Mouse (Mus musculus): ENCODE data around the gene Gm17190. TPM values are rescaled to one million over a fixed set of nuclear protein-coding genes. Genes with fewer than 3 reads are reported as not detected.

Gene Gm17190
- total RNA-seq, 2 experiments from 2014 or later, result not detected

Other genes with a start within 250 kb of the Gm17190 start
- gene Iqgap2, start 190.1 kb upstream of the Gm17190 start, total RNA-seq (2021), result 10 to 100 TPM; 10.2 to 11.5 TPM
- 10 to 100 TPM; 15.7 to 16.0 TPM for gene Gm20075, start 678 bp upstream of the Gm17190 start, total RNA-seq (2021)
- under 1 TPM; 0.76 to 0.80 TPM for gene Sv2c, start 50.5 kb downstream of the Gm17190 start, total RNA-seq (2021)

Measured in gastrocnemius, postnatal 4 days (tissue).